Mouse (Mus musculus) stomach, postnatal 0 days (tissue): ENCODE data around the gene Mipol1.

Experiments used
- CTCF ChIP-seq: IDR thresholded peaks from 2 replicates; pipeline ENCODE4 v1.5.1; 2016; ENCODE audit warnings: antibody characterized with exemption, low read depth, mild to moderate bottlenecking, moderate library complexity
- EP300 ChIP-seq: optimal IDR thresholded peaks from 2 replicates; pipeline ENCODE3; 2016; ENCODE audit warnings: antibody characterized with exemption

DNA sequence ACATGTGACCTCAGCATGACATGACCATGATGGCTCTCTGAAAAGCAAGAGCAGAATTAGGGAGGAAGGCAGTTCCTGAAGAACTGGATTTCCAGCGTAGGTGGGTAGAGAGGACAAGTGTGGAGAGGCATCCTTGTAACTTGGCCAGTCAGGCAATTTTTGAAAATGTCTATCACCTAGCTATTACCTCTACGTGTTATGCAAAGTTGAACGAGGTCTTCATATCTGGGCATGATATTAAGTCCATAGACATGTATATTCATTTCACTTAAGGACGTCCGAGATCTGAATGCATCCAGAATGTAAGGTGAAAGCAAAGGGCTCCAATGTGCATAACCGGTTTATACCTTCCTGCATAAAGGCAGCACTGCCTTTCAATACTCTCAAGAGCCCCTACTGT is 310.9 kb downstream of the Mipol1 start:
- no peak for TF ChIP-seq CTCF
- TF ChIP-seq EP300, result no peak
